9 mouse cellular contexts compared by ENCODE assay signal in genomic region chr2:177498067-177498466, GRCm38 (mm10). TPM values are rescaled to one million over a fixed set of nuclear protein-coding genes. Genes with fewer than 3 reads are reported as not detected.
DNase-seq lines count a peak whose midpoint lies in the region; ATAC-seq and TF ChIP-seq lines count a peak whose summit lies in the region.
"Not testable (repeated sequence)": the region's sequence is repeated elsewhere in the genome, so short reads cannot be mapped to it uniquely, and the experiment has no call there.
"Had no signal": no experiment of that assay in that cellular context is flagged by ENCODE, and none has a peak within 500 bp of the region (broad histone marks: within the 10 kb centered on the region; RNA-seq: fewer than 3 reads in every experiment).

Gm14403 (plus strand) TSS chr2:177498215.

- H3K79me2 ChIP-seq in MEL (ENCODE audit: control insufficient read depth, insufficient read depth, low read length, poor library complexity); macrophage (ENCODE audit: inconsistent target): not testable (repeated sequence)

- not testable (repeated sequence) for TF ChIP-seq CTCF in MEL (IDR thresholded peaks at IDR 0.05 in 2 of 3, conservative IDR thresholded peaks at IDR 0.05 in 1 of 3; ENCODE audit: control insufficient read depth in 1 of 3, insufficient read depth in 1 of 3, low read depth in 2 of 3, low read length in 3 of 3, poor library complexity in 1 of 3, severe bottlenecking in 1 of 3)

- intact Hi-C loops in heart, postnatal 10 days (cut with DNase I); left cerebral cortex, postnatal 4 days (cut with DNase I): not testable (repeated sequence)

- 28% methylated on average over 7 of the region's 7 CpGs for WGBS in forebrain, embryonic 14.5 days
- WGBS in kidney, embryonic 16.5 days: 22% methylated on average over 7 of the region's 7 CpGs
- 9% methylated on average over 6 of the region's 7 CpGs for WGBS in macrophage (ENCODE audit: missing documents)

- H3K27me3 ChIP-seq in MEL (ENCODE audit: control insufficient read depth in 1 of 2, insufficient read depth in 2 of 2, low read length in 2 of 2); forebrain, embryonic 14.5 days (replicated peaks; ENCODE audit: control insufficient read depth, insufficient read depth, low read length); kidney, embryonic 16.5 days (ENCODE audit: insufficient read depth, low read length): not testable (repeated sequence)

- not testable (repeated sequence) for H3K36me3 ChIP-seq in MEL (ENCODE audit: control insufficient read depth in 1 of 2, insufficient read depth in 2 of 2, low read length in 2 of 2); forebrain, embryonic 14.5 days (ENCODE audit: control insufficient read depth, insufficient read depth, low read length); kidney, embryonic 16.5 days (ENCODE audit: insufficient read depth, low read length); macrophage (ENCODE audit: inconsistent target)

- not testable (repeated sequence) for H3K4me1 ChIP-seq in MEL (ENCODE audit: control insufficient read depth in 1 of 2, insufficient read depth in 2 of 2, low read length in 2 of 2); forebrain, embryonic 14.5 days (ENCODE audit: control insufficient read depth, insufficient read depth, low read length); kidney, embryonic 16.5 days (ENCODE audit: insufficient read depth, low read length)

- not testable (repeated sequence) for H3K9me3 ChIP-seq in MEL (replicated peaks; ENCODE audit: insufficient read depth, low read length); forebrain, embryonic 14.5 days (replicated peaks; ENCODE audit: control insufficient read depth, low read length); kidney, embryonic 16.5 days (ENCODE audit: low read length)

- H3K4me3 ChIP-seq in MEL (ENCODE audit: control insufficient read depth in 1 of 2, insufficient read depth in 1 of 2, low read depth in 2 of 2, low read length in 2 of 2): peak within 1 kb of the TSS; percentile 57 to 60
- H3K4me3 ChIP-seq in forebrain, embryonic 14.5 days (ENCODE audit: low read depth, low read length): peak within 1 kb of the TSS; percentile 26
- peak within 1 kb of the TSS; percentile 48 for H3K4me3 ChIP-seq in kidney, embryonic 16.5 days (ENCODE audit: low read length)
- peak within 1 kb of the TSS; percentile 40 for H3K4me3 ChIP-seq in macrophage (ENCODE audit: inconsistent target)

- peak within 1 kb of the TSS; percentile 34 for H3K4me2 ChIP-seq in forebrain, embryonic 14.5 days (ENCODE audit: low read length)
- H3K4me2 ChIP-seq in kidney, embryonic 16.5 days (replicated peaks; ENCODE audit: low read depth, low read length): peak within 1 kb of the TSS; percentile 44

- H3K9ac ChIP-seq in MEL (ENCODE audit: control insufficient read depth, low read depth, low read length, poor library complexity, severe bottlenecking): peak within 1 kb of the TSS; percentile 29
- not testable (repeated sequence) for H3K9ac ChIP-seq in forebrain, embryonic 14.5 days (ENCODE audit: low read length)
- H3K9ac ChIP-seq in kidney, embryonic 16.5 days (replicated peaks; ENCODE audit: low read length): peak within 1 kb of the TSS; percentile 38; the same call in 1 of the 2 replicates

- not testable (repeated sequence) for TF ChIP-seq EP300 in MEL (IDR thresholded peaks at IDR 0.05; ENCODE audit: low read depth in 1 of 2, low read length in 2 of 2)

- not testable (repeated sequence) for ATAC-seq in forebrain, embryonic 14.5 days; kidney, embryonic 16.5 days (ENCODE audit: low FRiP score, low TSS enrichment)

- TF ChIP-seq RAD21 in MEL (IDR thresholded peaks at IDR 0.05; ENCODE audit: low read depth, low read length): not testable (repeated sequence)

- H3K27ac ChIP-seq in MEL (ENCODE audit: control insufficient read depth, low read depth, low read length); forebrain, embryonic 14.5 days (ENCODE audit: low read depth, low read length); kidney, embryonic 16.5 days (ENCODE audit: low read length); macrophage: not testable (repeated sequence)

- not testable (repeated sequence) for TF ChIP-seq POLR2A in MEL (IDR thresholded peaks at IDR 0.05; ENCODE audit: control insufficient read depth in 1 of 2, insufficient read depth in 1 of 2, low read depth in 1 of 2, low read length in 2 of 2, poor library complexity in 1 of 2)

- DNase-seq in MEL (ENCODE audit: low read depth, low spot score): peak; percentile 58
- DNase-seq in cerebellum, adult 8-10 months: peak; percentile 45
- DNase-seq in forebrain, embryonic 14.5 days (ENCODE audit: low spot score): peak; percentile 17
- DNase-seq in heart, postnatal 10 days: peak; percentile 68 to 69
- DNase-seq in left cerebral cortex, postnatal 4 days: not testable (repeated sequence)
- peak; percentile 22 for DNase-seq in right cerebral cortex, postnatal 4 days

RNA-seq across cellular contexts. Expression of gene Gm14403, which starts in this region (rescaled TPM):
- total RNA-seq in MEL (2012; rRNA removed): 5.4 TPM in 2 replicates
- polyA plus RNA-seq in MEL (2012; ENCODE audit: insufficient read depth in 1 of 2, insufficient read length in 2 of 2, low read depth in 1 of 2, low replicate concordance in 2 of 2, missing spikeins in 1 of 2) (100 to 1,000 TPM in 1 of 2 experiments, 1 to 10 TPM in 1; 1.8 to 640 TPM), macrophage (2018) (4.4 to 11.0 TPM (median 5.6 TPM) in 3 replicates)
- polyA plus RNA-seq in forebrain, embryonic 14.5 days (2014; fragmentation: Nextera tagmentation; extraction: Ambion mirVana): 3.3 and 4.2 TPM in 2 replicates
- total RNA-seq in heart, postnatal 10 days (2021): 10 to 100 TPM; 41.0 to 49.2 TPM
- 8.8 and 8.9 TPM in 2 replicates for polyA plus RNA-seq in kidney, embryonic 16.5 days (2015; fragmentation: Nextera tagmentation; extraction: Ambion mirVana)
- 10 to 100 TPM; 19.2 TPM for total RNA-seq in left cerebral cortex, postnatal 4 days (2021)
- total RNA-seq in macrophage (2018; cell fraction: chromatin; rRNA removed): 10 to 100 TPM in 5 of 26 experiments, 1 to 10 TPM in 20, under 1 TPM in 1; 0.98 to 13.1 (median 3.7) TPM
- 1 to 10 TPM; 2.1 to 6.9 (median 4.8) TPM for total RNA-seq in macrophage (2018; cell fraction: cytosol; rRNA removed)
- 10 to 100 TPM in 3 of 26 experiments, 1 to 10 TPM in 18, under 1 TPM in 1, not detected in 4; 0.73 to 13.5 (median 2.7) TPM for total RNA-seq in macrophage (2018; cell fraction: nucleus; rRNA removed)
- polyA plus RNA-seq: inflammation-experienced regulatory T-cells, adult 6 months had no signal
